Mouse (Mus musculus) hindbrain, postnatal 0 days (tissue): ENCODE data around the gene Csgalnact2. TPM values are rescaled to one million over a fixed set of nuclear protein-coding genes. Genes with fewer than 3 reads are reported as not detected.

Experiments used
- ATAC-seq: fragments of 200-750 bp; cut with Nextera tagmentation; 2 replicates; pipeline ENCODE4 v1.8.0; 2017; ENCODE audit warnings: mild to moderate bottlenecking, moderate TSS enrichment, moderate library complexity
- DNase-seq: peaks from one replicate; pipeline ENCODE4 v3.0.0-alpha.2; 2015; ENCODE audit warnings: low spot score
- H3K27ac ChIP-seq: fragments of 300-500 bp; sonication (generic); 2 replicates; pipeline ENCODE4 v1.5.1; 2014; ENCODE audit warnings: mild to moderate bottlenecking
- H3K27me3 ChIP-seq: fragments of 300-500 bp; sonication (generic); 2 replicates; pipeline ENCODE4 v1.6.1; 2014; ENCODE audit warnings: low read length, mixed read lengths; ENCODE audit not compliant: insufficient read depth
- H3K36me3 ChIP-seq: fragments of 300-500 bp; sonication (generic); 2 replicates; pipeline ENCODE4 v1.6.1; 2014; ENCODE audit warnings: low read length, mixed read lengths; ENCODE audit not compliant: insufficient read depth
- H3K4me1 ChIP-seq: fragments of 300-500 bp; sonication (generic); 2 replicates; pipeline ENCODE4 v1.6.1; 2014; ENCODE audit warnings: antibody characterized with exemption, low read length, mixed read lengths; ENCODE audit not compliant: insufficient read depth
- H3K4me2 ChIP-seq: fragments of 300-500 bp; sonication (generic); 2 replicates; pipeline ENCODE4 v1.6.1; 2014; ENCODE audit warnings: low read depth, mild to moderate bottlenecking, low read length, moderate library complexity, mixed read lengths
- H3K4me3 ChIP-seq: fragments of 300-500 bp; sonication (generic); 2 replicates; pipeline ENCODE4 v1.5.1; 2014; ENCODE audit warnings: low read length
- H3K9ac ChIP-seq: fragments of 300-500 bp; sonication (generic); replicated peaks from 2 replicates; pipeline ENCODE4 v1.6.1; 2014; ENCODE audit warnings: mild to moderate bottlenecking, low read length, moderate library complexity, mixed read lengths
- H3K9me3 ChIP-seq: fragments of 300-500 bp; sonication (generic); 2 replicates; pipeline ENCODE4 v1.6.1; 2016; ENCODE audit warnings: low read length, mixed read lengths
- CTCF ChIP-seq: IDR thresholded peaks from 2 replicates; pipeline ENCODE4 v1.5.1; 2016; ENCODE audit warnings: antibody characterized with exemption, control low read depth, low read depth
- WGBS: fragments of 180-500 bp; shearing (Covaris S2); extraction: QIAGEN DNeasy Blood & Tissue Kit; methylation state at CpG from one replicate; pipeline ENCODE4 v1.1.7; 2014; 5-methylcytosine and 5-hydroxymethylcytosine counted together
- polyA plus RNA-seq: library from polyadenylated mRNA; unstranded; fragments of >200 nt; fragmentation: Nextera tagmentation; extraction: Ambion mirVana; gene quantifications from 2 replicates; pipeline ENCODE4 v1.2.1, GENCODE M21; 2015
- total RNA-seq: library from RNA; depleted of rRNA; stranded (reverse); fragments of >200 nt; gene quantifications from 2 replicates; pipeline ENCODE4 v1.2.3, GENCODE M21; 2014

Csgalnact2 gene
- total and polyA plus RNA-seq, 2 experiments from 2014 or later, result 9.3 to 11.2 TPM

DNA sequence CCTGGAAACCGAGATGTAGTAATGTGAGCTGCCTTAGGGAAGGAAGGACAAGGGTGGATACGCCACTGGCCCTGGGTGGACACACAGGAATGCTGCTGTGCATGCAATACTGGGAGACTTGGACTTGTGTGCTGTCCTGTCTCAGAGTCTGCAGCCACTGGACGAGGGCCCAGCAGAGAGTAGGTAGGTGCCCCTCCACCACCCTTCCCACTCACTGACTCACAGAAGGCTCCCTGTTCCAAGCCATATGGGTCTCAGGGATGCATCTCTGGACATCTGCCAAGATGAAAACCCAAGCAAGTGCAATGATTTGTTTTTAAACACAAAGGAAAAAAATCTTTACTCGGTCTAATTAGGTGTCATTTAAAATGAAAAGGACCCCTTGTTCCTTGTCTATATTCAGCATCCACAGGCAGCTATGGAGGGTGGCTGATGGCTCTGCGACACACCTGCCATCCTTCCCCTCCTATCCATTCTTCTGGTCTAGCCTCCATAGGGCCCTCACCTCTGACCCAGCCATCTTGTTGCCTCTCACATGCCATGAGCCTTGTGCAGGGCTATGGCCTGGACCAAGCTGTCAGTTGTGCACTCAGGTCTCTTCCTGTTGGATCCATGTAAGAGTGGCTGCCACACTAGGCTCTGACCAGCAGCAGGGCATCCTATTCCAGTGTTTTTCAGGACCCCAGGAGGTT, 68.5 kb downstream of the Csgalnact2 start:
- Histone ChIP-seq H3K9ac (no peak overlapping the region), H3K36me3 (no peaks in the 10 kb centered on the region), H3K27me3 (no peaks in the 10 kb centered on the region), H3K4me2 (no peak overlapping the region), H3K4me3 (no peak overlapping the region), H3K9me3 (no peaks in the 10 kb centered on the region), H3K4me1 (peaks cover 16% of the 10 kb centered on the region), H3K27ac (peak overlapping the region; percentile 2; the same call in 1 of the 2 replicates)
- no peak for TF ChIP-seq CTCF
- DNase-seq, result peak; percentile 44
- 52% methylated on average over 5 of the region's 5 CpGs for WGBS
- ATAC-seq, result no peak

GRCm38 (mm10) chr6:118067720-118068119, 71.2 kb downstream of the Csgalnact2 start:
- 70% methylated on average over 7 of the region's 7 CpGs for whole genome bisulfite sequencing
- ATAC-seq, result no peak

DNA sequence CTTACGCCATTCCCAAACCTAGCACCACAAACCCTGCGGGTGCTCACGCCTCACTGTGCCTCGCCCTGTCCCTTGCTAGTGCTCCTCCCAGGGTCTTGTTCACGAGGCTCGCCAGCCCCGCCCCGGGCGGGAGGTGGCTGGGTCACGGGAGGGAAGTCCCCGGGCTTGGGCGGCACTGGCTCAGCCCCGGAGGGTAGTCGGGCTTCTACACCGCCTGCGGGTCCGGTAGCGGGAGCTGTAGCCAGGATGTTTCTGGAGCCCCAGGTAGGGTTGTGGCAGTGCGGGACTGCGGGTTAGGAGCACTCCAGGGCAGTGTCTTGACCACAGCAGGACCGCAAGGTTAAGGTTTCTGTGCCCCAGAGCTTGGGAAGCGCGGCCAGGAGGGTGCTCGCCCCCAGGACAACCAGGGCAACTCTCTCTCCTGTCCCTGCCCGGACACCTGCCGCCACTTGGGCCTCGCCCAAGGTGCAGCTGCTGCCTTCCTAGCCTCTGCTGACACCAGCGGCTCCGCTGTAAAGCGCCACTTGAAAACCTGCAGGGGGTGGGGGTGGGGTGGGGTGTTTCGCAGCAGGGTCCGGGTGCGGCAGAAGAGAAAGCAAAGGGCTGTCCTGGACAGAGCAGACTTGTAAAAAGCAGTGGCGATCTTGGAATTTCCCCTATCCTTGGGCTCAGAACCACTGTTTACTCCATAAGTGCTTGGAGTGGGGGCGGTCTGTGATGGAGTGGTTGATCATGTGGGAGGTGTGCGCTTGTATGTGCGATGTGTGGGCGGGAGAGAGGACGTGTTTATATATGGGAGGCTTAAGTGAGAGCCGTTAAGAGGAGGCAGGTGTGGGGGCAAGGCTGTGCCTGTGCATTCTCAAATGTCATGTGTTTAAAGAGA, 72.5 kb downstream of the Csgalnact2 start:
- H3K9me3 ChIP-seq, result no peaks in the 10 kb centered on the region
- peak; percentile 32 for DNase-seq
- no peaks in the 10 kb centered on the region for H3K36me3 ChIP-seq
- peak overlapping the region; percentile 39 for H3K4me3 ChIP-seq
- peak; percentile 55 for ATAC-seq
- peak overlapping the region; percentile 58 for H3K9ac ChIP-seq
- H3K4me2 ChIP-seq, result peak overlapping the region; percentile 93
- H3K27me3 ChIP-seq, result no peaks in the 10 kb centered on the region
- 2% methylated on average over 40 of the region's 40 CpGs for WGBS
- H3K27ac ChIP-seq, result peak overlapping the region; percentile 8; the same call in 1 of the 2 replicates
- no peak for TF ChIP-seq CTCF
- peaks cover 15% of the 10 kb centered on the region for H3K4me1 ChIP-seq

More at GRCm38 (mm10) chr6:118067720-118068119, 71.2 kb downstream of the Csgalnact2 start:
- Histone ChIP-seq H3K4me2 (no peak overlapping the region), H3K4me1 (peaks cover 15% of the 10 kb centered on the region), H3K9ac (no peak overlapping the region), H3K36me3 (no peaks in the 10 kb centered on the region), H3K4me3 (no peak overlapping the region), H3K9me3 (no peaks in the 10 kb centered on the region), H3K27me3 (no peaks in the 10 kb centered on the region), H3K27ac (no peak overlapping the region)
- DNase-seq, result no peak
- TF ChIP-seq CTCF, result peak; percentile 42; the same call in 1 of the 2 replicates

DNA sequence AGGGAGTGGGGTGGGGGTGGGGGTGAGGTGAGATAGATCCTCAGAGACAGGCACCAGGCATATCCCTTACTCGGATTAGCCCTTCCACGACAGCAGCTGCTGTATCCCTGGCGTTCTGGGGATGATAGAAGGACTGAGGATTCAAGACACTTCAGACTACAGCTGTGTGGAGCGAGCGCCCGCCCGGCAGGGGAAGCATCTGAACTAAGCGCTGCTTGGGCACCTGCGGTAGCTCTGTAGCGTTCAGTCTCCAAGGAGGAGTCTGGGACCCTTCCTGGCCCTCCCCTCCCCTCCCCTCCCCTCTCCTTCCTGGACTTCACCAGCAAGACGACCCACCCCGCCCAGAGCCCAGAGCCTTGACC, 73.1 kb downstream of the Csgalnact2 start:
- Histone ChIP-seq H3K9ac (peak overlapping the region; percentile 58), H3K4me2 (peak overlapping the region; percentile 93), H3K27me3 (no peaks in the 10 kb centered on the region), H3K27ac (peak overlapping the region; percentile 41; the same call in 1 of the 2 replicates), H3K4me1 (peaks cover 15% of the 10 kb centered on the region), H3K4me3 (peak overlapping the region; percentile 39), H3K36me3 (no peaks in the 10 kb centered on the region), H3K9me3 (no peaks in the 10 kb centered on the region)
- 2% methylated on average over 12 of the region's 12 CpGs for WGBS
- no peak for TF ChIP-seq CTCF
- peak; percentile 54 for ATAC-seq
- DNase-seq, result peak; percentile 49

- H3K36me3 ChIP-seq, result no peaks in the 10 kb centered on the region
- peak overlapping the region; percentile 93 for H3K4me2 ChIP-seq
- peak; percentile 70 for ATAC-seq
- peaks cover 15% of the 10 kb centered on the region for H3K4me1 ChIP-seq
- peak; percentile 81 for TF ChIP-seq CTCF
- 11% methylated on average over 7 of the region's 7 CpGs for WGBS
- peak; percentile 85 for DNase-seq
- H3K27me3 ChIP-seq, result no peaks in the 10 kb centered on the region
- H3K9ac ChIP-seq, result peak overlapping the region; percentile 58; the same call in 1 of the 2 replicates
- H3K27ac ChIP-seq, result 0 out of 2 replicates have a peak overlapping the region, but pooled peaks have one; percentile 41
- H3K9me3 ChIP-seq, result no peaks in the 10 kb centered on the region
- no peak overlapping the region for H3K4me3 ChIP-seq
These were observed 73.9 kb downstream of the Csgalnact2 start for GRCm38 (mm10) chr6:118064968-118065530.

GRCm38 (mm10) chr6:118063266-118063665, 75.7 kb downstream of the Csgalnact2 start:
- DNase-seq (no peak), ATAC-seq (no peak)
- Histone ChIP-seq H3K4me2 (no peak overlapping the region), H3K27me3 (no peaks in the 10 kb centered on the region), H3K27ac (no peak overlapping the region), H3K9me3 (no peaks in the 10 kb centered on the region), H3K9ac (no peak overlapping the region), H3K36me3 (no peaks in the 10 kb centered on the region), H3K4me1 (peaks cover 15% of the 10 kb centered on the region), H3K4me3 (no peak overlapping the region)
- no peak for TF ChIP-seq CTCF
- 71% methylated on average over 5 of the region's 5 CpGs for WGBS
